Mouse (Mus musculus) heart, postnatal 0 days (tissue): ENCODE measurements around the gene Vps33a.

ENCODE experiments used
- CTCF ChIP-seq: IDR thresholded peaks from 2 replicates; pipeline ENCODE4 v1.5.1; 2016; ENCODE audit warnings: antibody characterized with exemption, control low read depth, low read depth
- EP300 ChIP-seq: IDR thresholded peaks from 2 replicates; pipeline ENCODE4 v1.6.1; 2016; ENCODE audit warnings: antibody characterized with exemption, low read depth

DNA sequence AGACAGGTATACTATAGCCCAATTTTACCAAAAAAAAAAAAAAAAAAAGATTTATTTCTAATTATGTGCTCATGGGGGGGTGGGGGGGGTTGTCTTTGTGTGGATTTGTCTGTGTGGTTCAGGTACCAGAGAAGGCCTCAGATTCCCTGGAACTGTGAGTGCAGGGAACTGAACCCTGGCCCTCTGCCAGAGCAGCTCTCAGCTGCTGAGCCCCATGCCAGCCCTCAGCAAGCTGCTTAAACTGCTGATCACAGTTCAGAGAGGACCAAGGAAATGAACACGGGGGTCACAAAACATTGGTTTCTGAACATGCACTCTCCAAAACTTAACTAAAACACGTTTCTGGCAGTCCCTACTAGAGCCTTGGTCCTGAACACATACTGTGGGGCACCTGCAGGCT is 16.4 kb downstream of the Vps33a start:
- TF ChIP-seq EP300 (no peak), CTCF (no peak)
